Mouse (Mus musculus): ENCODE measurements around the gene Olfr1355. TPM values are rescaled to one million over a fixed set of nuclear protein-coding genes. Genes with fewer than 3 reads are reported as not detected.
"Not testable (repeated sequence)": the region's sequence is repeated elsewhere in the genome, so short reads cannot be mapped to it uniquely, and the experiment has no call there.

The Olfr1355 gene
- total RNA-seq (2022), result not detected

DNA sequence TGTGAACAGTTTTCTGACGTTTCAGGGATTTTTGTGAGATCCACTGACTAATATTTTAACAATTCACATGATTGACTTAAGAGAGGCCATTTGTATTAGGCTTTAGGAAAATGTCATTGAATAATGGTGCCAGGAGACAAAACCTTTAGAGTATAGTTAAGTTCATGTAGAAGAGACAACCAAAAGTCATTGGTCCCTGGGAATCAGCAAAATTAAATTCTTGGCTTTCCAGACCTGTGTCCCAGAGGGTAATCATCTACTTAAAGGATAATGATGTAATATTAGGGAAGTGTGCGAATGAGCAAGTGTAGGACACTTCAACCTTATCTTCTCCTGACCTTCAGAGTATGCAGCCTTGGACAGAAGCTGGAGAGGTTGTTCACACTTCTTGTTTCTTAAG is at the start of gene Olfr1355:
Gene Olfr1355, plus strand, starts transcription at position 301 of the 400 bp plus-strand sequence.
- no peak for DNase-seq (ENCODE audit: low spot score in 2 of 2)

DNA sequence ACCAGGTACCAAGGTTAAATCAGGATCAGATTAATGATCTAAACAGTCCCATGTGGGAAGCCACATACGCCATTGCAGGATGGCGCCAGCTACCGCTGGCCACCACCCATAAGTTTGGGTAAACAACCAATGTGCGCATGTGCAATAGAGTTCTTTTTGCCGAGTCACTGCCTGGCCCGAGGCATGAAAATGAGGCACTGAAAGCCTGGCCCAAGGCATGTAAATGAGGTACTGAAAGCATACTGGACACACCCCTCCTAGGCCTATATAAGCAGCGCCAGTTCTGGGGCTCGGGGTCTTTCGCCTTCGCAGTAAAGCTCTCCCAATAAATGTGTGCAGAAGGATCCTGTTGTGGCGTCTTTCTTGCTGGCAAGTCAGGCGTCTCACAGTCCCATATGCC is 34.9 kb upstream of the Olfr1355 start:
- not testable (repeated sequence) for DNase-seq (ENCODE audit: low spot score in 2 of 2)

DNA sequence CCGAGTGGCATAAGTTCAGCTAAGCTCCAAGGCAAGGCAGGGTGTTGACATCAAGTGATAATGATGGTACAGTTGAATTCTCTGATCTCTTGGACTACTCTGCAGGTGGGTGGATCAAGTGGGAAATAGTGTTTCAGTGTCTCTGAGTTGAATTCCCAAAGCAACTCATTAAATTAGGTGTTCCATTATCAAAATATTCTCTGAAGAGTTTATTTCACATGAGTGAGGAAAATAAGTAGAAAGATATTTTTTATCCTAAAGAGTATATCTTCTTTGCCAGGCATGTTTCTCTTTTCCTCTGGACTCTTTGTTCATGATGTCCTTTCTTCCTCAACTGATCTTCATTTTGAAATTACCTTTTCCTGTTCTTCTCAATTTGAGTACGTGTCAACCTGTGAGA is 23.3 kb upstream of the Olfr1355 start, which contains the start of gene Olfr1356:
Gene Olfr1356, minus strand, starts transcription at position 101 of the 400 bp plus-strand sequence.
- no peak for DNase-seq (ENCODE audit: low spot score in 2 of 2)

DNA sequence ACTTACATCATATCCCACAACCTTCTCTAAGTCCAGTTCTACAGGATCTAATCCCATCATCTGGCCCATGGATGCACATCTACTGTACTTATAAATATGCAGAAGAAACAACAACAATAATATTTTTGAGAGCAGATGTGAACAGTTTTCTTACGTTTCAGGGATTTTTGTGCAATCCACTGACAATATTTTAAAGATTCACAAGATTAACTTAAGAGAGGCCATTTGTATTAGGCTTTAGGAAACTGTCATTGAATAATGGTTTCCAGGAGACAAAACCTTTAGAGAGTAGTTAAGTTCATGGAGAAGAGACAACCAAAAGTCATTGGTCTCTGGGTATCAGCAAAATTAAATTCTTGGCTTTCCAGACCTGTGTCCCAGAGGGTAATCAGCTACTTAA is 37.5 kb downstream of the Olfr1355 start, which contains the start of gene Olfr1354:
Gene Olfr1354, plus strand, starts transcription at position 301 of the 400 bp plus-strand sequence.
- DNase-seq (ENCODE audit: low spot score in 2 of 2), result not testable (repeated sequence)

Other genes starting within 250 kb of the Olfr1355 start
- gene Casp14, start 157.2 kb upstream of the Olfr1355 start, total RNA-seq (2022), result not detected
- not detected for gene Ccdc105, start 122.5 kb upstream of the Olfr1355 start, total RNA-seq (2022)
- gene Slc1a6, start 95.0 kb upstream of the Olfr1355 start, total RNA-seq (2022), result not detected
- not detected for gene Olfr1356, start 23.4 kb upstream of the Olfr1355 start, total RNA-seq (2022)
- not detected for gene Olfr1354, start 37.6 kb downstream of the Olfr1355 start, total RNA-seq (2022)
- gene Olfr8, start 75.1 kb downstream of the Olfr1355 start, total RNA-seq (2022), result not detected
- gene Olfr1353, start 87.8 kb downstream of the Olfr1355 start, total RNA-seq (2022), result not detected
- gene Olfr1352, start 105.5 kb downstream of the Olfr1355 start, total RNA-seq (2022), result not detected
- not detected for gene Olfr1351, start 136.9 kb downstream of the Olfr1355 start, total RNA-seq (2022)
- gene Olfr57, start 153.2 kb downstream of the Olfr1355 start, total RNA-seq (2022), result not detected
- 10 to 100 TPM in 3 of 4 experiments, 1 to 10 TPM in 1; 9.6 to 12.1 (median 10.8) TPM for gene 2610008E11Rik, start 222.1 kb downstream of the Olfr1355 start, total RNA-seq (2022)